Mouse (Mus musculus) lung, postnatal 0 days (tissue): ENCODE results near the gene Mif.

ENCODE experiments used
- CTCF ChIP-seq: IDR thresholded peaks from 2 replicates; pipeline ENCODE4 v1.5.1; 2016; ENCODE audit warnings: antibody characterized with exemption, mild to moderate bottlenecking
- EP300 ChIP-seq: IDR thresholded peaks from 2 replicates; pipeline ENCODE4 v1.6.1; 2016; ENCODE audit warnings: antibody characterized with exemption, mild to moderate bottlenecking, control low read depth

DNA sequence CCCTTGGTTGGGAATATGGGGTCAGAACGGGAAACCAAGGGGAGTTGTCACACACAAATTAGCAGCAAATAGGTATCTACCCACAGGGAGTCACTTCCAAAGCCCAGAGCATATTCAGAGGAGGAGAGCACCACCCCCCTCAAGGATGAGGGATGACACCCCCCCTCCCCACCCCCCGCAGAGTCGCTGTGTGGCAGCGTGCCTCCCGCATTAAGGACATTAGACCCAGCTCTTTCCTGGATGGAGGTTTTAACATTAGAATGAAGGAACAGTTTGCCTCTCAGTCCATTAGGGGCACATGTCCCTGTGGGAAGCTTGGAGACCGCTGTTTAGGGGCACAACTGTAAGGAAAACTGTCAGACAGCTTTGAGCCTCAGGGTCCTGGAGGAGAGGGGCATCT is 9.0 kb downstream of the Mif start:
- TF ChIP-seq CTCF (no peak), EP300 (no peak)
